Mouse (Mus musculus) heart, embryonic 13.5 days (tissue): Measurements from ENCODE around the gene Lrrc56. TPM values are rescaled to one million over a fixed set of nuclear protein-coding genes. Genes with fewer than 3 reads are reported as not detected.

Experiments used
- ATAC-seq: fragments of 200-750 bp; cut with Nextera tagmentation; 2 replicates; pipeline ENCODE4 v1.8.0; 2017; ENCODE audit warnings: moderate TSS enrichment; ENCODE audit not compliant: insufficient number of reproducible peaks, low FRiP score, low TSS enrichment; ENCODE audit errors: extremely low read depth
- H3K27ac ChIP-seq: fragments of 300-500 bp; sonication (generic); replicated peaks from 2 replicates; pipeline ENCODE4 v1.5.1; 2015; ENCODE audit warnings: moderate library complexity, mild to moderate bottlenecking, inconsistent platforms
- H3K27me3 ChIP-seq: fragments of 300-500 bp; sonication (generic); replicated peaks from 2 replicates; pipeline ENCODE4 v1.6.1; 2015; ENCODE audit warnings: mild to moderate bottlenecking, inconsistent platforms
- H3K36me3 ChIP-seq: fragments of 300-500 bp; sonication (generic); 2 replicates; pipeline ENCODE4 v1.6.1; 2015; ENCODE audit warnings: mild to moderate bottlenecking, inconsistent platforms
- H3K4me1 ChIP-seq: fragments of 300-500 bp; sonication (generic); 2 replicates; pipeline ENCODE4 v1.6.1; 2015; ENCODE audit warnings: inconsistent platforms
- H3K4me2 ChIP-seq: fragments of 300-500 bp; sonication (generic); 2 replicates; pipeline ENCODE4 v1.6.1; 2015; ENCODE audit warnings: inconsistent platforms, mild to moderate bottlenecking, moderate library complexity
- H3K4me3 ChIP-seq: fragments of 300-500 bp; sonication (generic); 2 replicates; pipeline ENCODE4 v1.5.1; 2015; ENCODE audit warnings: moderate library complexity, mild to moderate bottlenecking, inconsistent platforms
- H3K9ac ChIP-seq: fragments of 300-500 bp; sonication (generic); 2 replicates; pipeline ENCODE4 v1.6.1; 2015; ENCODE audit warnings: inconsistent platforms, mild to moderate bottlenecking, moderate library complexity
- H3K9me3 ChIP-seq: fragments of 300-500 bp; sonication (generic); 2 replicates; pipeline ENCODE4 v1.6.1; 2016; ENCODE audit warnings: inconsistent platforms
- WGBS: fragments of 180-500 bp; shearing (Covaris S2); methylation state at CpG from one replicate; pipeline ENCODE4 v1.1.7; 2015; ENCODE audit warnings: mixed read lengths; 5-methylcytosine and 5-hydroxymethylcytosine counted together
- polyA plus RNA-seq: library from polyadenylated mRNA; unstranded; fragments of >200 nt; fragmentation: Nextera tagmentation; extraction: Ambion mirVana; gene quantifications from 2 replicates; pipeline ENCODE4 v1.2.1, GENCODE M21; 2015

The Lrrc56 gene
- polyA plus RNA-seq, 1 experiment from 2014 or later = 3.3 TPM

DNA sequence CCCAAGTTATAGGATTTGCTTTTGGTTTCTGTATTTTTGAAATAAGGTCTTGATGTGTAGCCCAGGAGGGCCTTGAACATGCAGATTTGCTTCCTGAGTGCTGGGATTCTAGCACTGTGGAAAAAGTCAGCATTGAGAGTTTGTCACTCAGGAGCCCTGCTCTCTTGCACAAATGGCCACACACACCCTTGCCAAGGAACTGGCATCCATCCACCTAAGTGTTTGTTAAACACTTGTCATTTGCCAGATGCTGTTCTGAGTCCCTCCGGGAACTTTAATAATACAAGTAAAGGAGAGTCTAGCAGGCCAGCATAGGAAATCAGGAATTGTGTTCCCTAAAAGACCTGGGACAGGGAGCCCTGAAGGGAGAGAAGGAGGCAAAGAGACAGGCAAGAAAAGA lies 24.7 kb upstream of the Lrrc56 start:
- Histone ChIP-seq H3K4me3 (peak overlapping the region; percentile 73; the same call in 1 of the 2 replicates), H3K9me3 (no peaks in the 10 kb centered on the region), H3K27me3 (no peaks in the 10 kb centered on the region), H3K9ac (peak overlapping the region; percentile 89), H3K4me1 (peaks cover 52% of the 10 kb centered on the region), H3K36me3 (peaks cover 22% of the 10 kb centered on the region), H3K4me2 (peak overlapping the region; percentile 81), H3K27ac (0 out of 2 replicates have a peak overlapping the region, but pooled peaks have one; percentile 72)
- no peak for ATAC-seq
- WGBS = 59% methylated on average over 1 of the region's 1 CpGs

DNA sequence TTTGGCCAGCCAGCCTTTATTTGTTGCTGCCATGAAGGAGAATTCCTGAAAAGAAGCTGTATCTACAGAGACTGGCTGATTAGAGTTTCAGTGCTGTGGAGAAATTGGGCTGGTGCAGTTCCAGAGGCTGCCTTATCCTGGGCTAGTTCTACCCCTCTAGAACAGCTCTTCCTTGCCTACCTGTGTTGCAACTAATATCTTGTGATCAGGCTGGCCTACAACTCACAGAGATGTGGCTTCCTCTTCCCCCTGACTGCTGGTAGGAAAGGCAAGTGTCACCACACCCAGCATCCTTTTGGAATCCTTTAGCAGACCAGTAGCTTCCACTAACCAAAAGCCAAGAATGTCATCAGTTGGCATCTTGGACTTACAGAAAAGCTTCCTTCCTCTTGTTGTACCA lies 24.1 kb upstream of the Lrrc56 start:
- Histone ChIP-seq H3K4me1 (peaks cover 47% of the 10 kb centered on the region), H3K27me3 (no peaks in the 10 kb centered on the region), H3K4me2 (no peak overlapping the region), H3K9ac (peak overlapping the region; percentile 89; the same call in 1 of the 2 replicates), H3K9me3 (no peaks in the 10 kb centered on the region), H3K27ac (0 out of 2 replicates have a peak overlapping the region, but pooled peaks have one; percentile 20), H3K36me3 (peaks cover 16% of the 10 kb centered on the region), H3K4me3 (no peak overlapping the region)
- no peak for ATAC-seq

DNA sequence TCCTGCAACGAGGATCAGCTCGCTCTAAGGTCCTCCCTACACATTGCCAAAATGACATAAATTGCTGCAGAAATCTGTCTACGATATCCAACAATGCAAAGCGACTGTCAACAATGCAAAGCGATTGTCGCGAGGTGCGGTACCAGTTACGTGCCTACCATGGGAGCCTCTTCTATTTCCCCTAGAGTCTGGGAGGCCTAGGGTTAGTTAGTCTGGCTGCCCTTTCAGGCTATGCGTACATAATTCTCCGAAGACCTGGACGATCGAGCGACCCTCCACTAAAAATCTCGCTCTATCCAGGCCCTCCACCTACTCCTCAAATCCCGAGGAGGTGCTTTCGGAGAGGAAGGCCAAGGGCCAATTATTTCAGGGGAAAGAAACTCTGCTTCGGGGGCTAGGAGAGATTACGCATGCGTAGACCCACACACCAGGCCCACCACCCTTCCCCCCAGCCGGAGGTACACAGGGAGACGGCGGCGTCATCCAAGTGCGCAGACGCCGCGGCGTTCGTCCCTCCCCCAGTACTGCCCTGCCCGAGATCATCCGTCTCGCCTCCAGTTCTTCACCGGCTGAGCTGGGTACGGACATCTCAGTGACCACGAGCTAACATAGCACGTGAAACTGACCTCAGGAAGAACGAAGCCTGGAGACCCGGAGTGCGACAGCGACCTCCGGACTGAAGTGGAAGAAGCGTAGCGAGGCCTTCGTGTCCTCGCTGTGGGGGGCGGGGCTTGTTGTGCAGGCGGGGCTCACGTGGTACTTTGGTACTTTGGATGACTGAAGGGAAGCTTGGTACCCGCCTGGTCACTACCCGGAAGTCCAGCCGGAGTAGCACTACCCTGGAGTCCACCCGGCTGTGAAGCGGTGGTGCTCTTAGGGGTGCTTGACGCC lies 21.6 kb upstream of the Lrrc56 start, which contains the start of gene Rnh1:
Rnh1 (minus strand) TSS at position 742 of the 891 bp plus-strand sequence.
- Histone ChIP-seq H3K9me3 (no peaks in the 10 kb centered on the region), H3K9ac (peak within 1 kb of the TSS; percentile 88), H3K27me3 (0 out of 2 replicates have a peak, but pooled peaks cover 7% of the 10 kb centered on the region), H3K36me3 (no peaks in the 10 kb centered on the region), H3K4me1 (peaks cover 41% of the 10 kb centered on the region), H3K4me2 (peak within 1 kb of the TSS; percentile 78), H3K4me3 (peak within 1 kb of the TSS; percentile 64), H3K27ac (peak within 1 kb of the TSS; percentile 94)
- 3% methylated on average over 55 of the region's 55 CpGs for WGBS
- ATAC-seq = peak; percentile 89

- H3K9ac ChIP-seq = peak overlapping the region; percentile 88
- no peaks in the 10 kb centered on the region for H3K36me3 ChIP-seq
- 89% methylated on average over 5 of the region's 5 CpGs for WGBS
- no peak for ATAC-seq
- H3K4me3 ChIP-seq = peak overlapping the region; percentile 64
- H3K9me3 ChIP-seq = no peaks in the 10 kb centered on the region
- peaks cover 31% of the 10 kb centered on the region for H3K4me1 ChIP-seq
- peaks cover 15% of the 10 kb centered on the region for H3K27me3 ChIP-seq
- H3K27ac ChIP-seq = peak overlapping the region; percentile 94
- H3K4me2 ChIP-seq = peak overlapping the region; percentile 78
Observed at GRCm38 (mm10) chr7:141173323-141173850, 20.6 kb upstream of the Lrrc56 start.

DNA sequence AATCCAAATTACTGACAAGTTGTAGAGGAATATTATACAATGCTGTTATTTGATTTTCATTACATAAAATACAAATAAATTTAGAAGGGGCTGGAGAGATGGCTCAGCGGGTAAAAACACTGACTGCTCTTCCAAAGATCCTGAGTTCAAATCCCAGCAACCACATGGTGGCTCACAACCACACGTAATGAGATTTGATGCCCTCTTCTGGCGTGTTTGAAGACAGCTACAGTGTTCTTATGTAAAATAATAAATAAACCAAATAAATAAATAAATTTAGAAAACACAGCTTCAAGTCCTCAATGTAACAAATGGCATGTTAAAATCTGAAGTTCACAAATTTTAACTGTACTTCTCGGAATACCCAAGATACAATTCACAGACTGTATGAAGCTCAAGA lies 18.9 kb upstream of the Lrrc56 start:
- ATAC-seq = no peak
- Histone ChIP-seq H3K9ac (no peak overlapping the region), H3K27me3 (peaks cover 16% of the 10 kb centered on the region), H3K4me1 (peaks cover 17% of the 10 kb centered on the region), H3K9me3 (no peaks in the 10 kb centered on the region), H3K4me2 (no peak overlapping the region), H3K4me3 (no peak overlapping the region), H3K36me3 (no peaks in the 10 kb centered on the region), H3K27ac (no peak overlapping the region)
- WGBS = 76% methylated on average over 4 of the region's 4 CpGs

- 3% methylated on average over 8 of the region's 8 CpGs for WGBS
- H3K9ac ChIP-seq = no peak overlapping the region
Observed at GRCm38 (mm10) chr7:141176173-141176572, 17.8 kb upstream of the Lrrc56 start.

DNA sequence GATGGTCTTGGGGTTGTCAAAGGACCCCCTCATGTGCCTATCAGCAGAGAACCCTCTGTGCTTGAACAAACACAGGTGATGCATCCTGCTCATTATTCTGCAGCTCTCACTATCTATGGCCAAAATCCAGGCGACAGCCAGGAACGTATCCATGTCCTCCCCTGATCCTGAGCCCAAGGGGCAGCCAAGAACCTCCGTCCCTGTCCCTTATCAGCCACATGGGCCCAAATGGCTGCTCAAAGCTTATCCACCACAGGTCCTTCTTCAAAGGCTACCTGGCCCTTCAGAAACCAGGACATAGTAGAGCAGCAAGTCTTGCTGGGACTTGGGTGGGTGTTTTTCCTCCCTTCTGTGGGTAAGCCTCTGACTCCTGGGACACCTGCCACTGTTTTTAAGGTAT lies 5.8 kb upstream of the Lrrc56 start:
- WGBS = 53% methylated on average over 3 of the region's 3 CpGs
- no peak for ATAC-seq
- Histone ChIP-seq H3K27ac (no peak overlapping the region), H3K36me3 (peaks cover 38% of the 10 kb centered on the region), H3K4me1 (peaks cover 20% of the 10 kb centered on the region), H3K27me3 (no peaks in the 10 kb centered on the region), H3K9ac (no peak overlapping the region), H3K9me3 (no peaks in the 10 kb centered on the region), H3K4me3 (no peak overlapping the region), H3K4me2 (no peak overlapping the region)

More at GRCm38 (mm10) chr7:141176173-141176572, 17.8 kb upstream of the Lrrc56 start:
- Histone ChIP-seq H3K9me3 (no peaks in the 10 kb centered on the region), H3K36me3 (no peaks in the 10 kb centered on the region), H3K27me3 (peaks cover 16% of the 10 kb centered on the region), H3K4me3 (no peak overlapping the region), H3K4me1 (peaks cover 17% of the 10 kb centered on the region), H3K4me2 (no peak overlapping the region), H3K27ac (no peak overlapping the region)
- ATAC-seq = no peak

GRCm38 (mm10) chr7:141188733-141189132 lies 5.2 kb upstream of the Lrrc56 start:
- Histone ChIP-seq H3K9ac (no peak overlapping the region), H3K9me3 (no peaks in the 10 kb centered on the region), H3K27ac (no peak overlapping the region), H3K27me3 (no peaks in the 10 kb centered on the region), H3K4me1 (peaks cover 21% of the 10 kb centered on the region), H3K4me2 (no peak overlapping the region), H3K36me3 (peaks cover 38% of the 10 kb centered on the region), H3K4me3 (no peak overlapping the region)
- WGBS = 88% methylated on average over 3 of the region's 3 CpGs
- no peak for ATAC-seq

DNA sequence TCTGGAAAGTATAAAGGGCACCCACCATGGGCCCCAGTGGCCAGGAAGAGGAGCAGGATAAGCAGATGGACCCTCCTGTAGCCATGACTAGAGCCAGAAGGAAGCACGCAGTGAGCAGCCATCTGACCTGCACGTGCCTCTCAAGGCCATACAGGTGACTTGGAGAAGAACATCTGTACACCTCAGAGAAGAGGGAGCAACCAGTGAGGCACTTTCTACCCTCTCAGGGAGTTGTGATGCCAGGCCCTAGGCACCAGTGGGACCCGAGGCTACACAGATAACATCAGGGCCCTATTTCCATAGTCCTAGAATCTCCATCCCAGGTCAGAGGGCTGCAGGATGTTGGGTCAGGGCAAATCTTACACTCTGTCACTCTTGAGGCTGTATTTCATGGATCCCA lies 3.7 kb upstream of the Lrrc56 start:
- Histone ChIP-seq H3K9me3 (no peaks in the 10 kb centered on the region), H3K27ac (no peak overlapping the region), H3K4me2 (no peak overlapping the region), H3K4me3 (no peak overlapping the region), H3K9ac (no peak overlapping the region), H3K27me3 (no peaks in the 10 kb centered on the region), H3K36me3 (peaks cover 38% of the 10 kb centered on the region), H3K4me1 (peaks cover 25% of the 10 kb centered on the region)
- whole genome bisulfite sequencing = 84% methylated on average over 3 of the region's 3 CpGs
- ATAC-seq = no peak

- peaks cover 38% of the 10 kb centered on the region for H3K36me3 ChIP-seq
- H3K9ac ChIP-seq = no peak overlapping the region
- H3K4me1 ChIP-seq = peaks cover 29% of the 10 kb centered on the region
- no peak overlapping the region for H3K27ac ChIP-seq
- no peak overlapping the region for H3K4me3 ChIP-seq
- no peaks in the 10 kb centered on the region for H3K9me3 ChIP-seq
- no peak for ATAC-seq
- H3K27me3 ChIP-seq = no peaks in the 10 kb centered on the region
- WGBS = 77% methylated on average over 14 of the region's 14 CpGs
- no peak overlapping the region for H3K4me2 ChIP-seq
Observed at GRCm38 (mm10) chr7:141191036-141191435, 2.9 kb upstream of the Lrrc56 start.

GRCm38 (mm10) chr7:141191796-141192685 lies 1.9 kb upstream of the Lrrc56 start:
- peak overlapping the region; percentile 93 for H3K4me2 ChIP-seq
- peak overlapping the region; percentile 97 for H3K9ac ChIP-seq
- H3K27me3 ChIP-seq = no peaks in the 10 kb centered on the region
- WGBS = 90% methylated on average over 24 of the region's 24 CpGs
- H3K4me1 ChIP-seq = peaks cover 29% of the 10 kb centered on the region
- no peak overlapping the region for H3K27ac ChIP-seq
- 0 out of 2 replicates have a peak overlapping the region, but pooled peaks have one; percentile 86 for H3K4me3 ChIP-seq
- no peak for ATAC-seq
- no peaks in the 10 kb centered on the region for H3K9me3 ChIP-seq
- peaks cover 38% of the 10 kb centered on the region for H3K36me3 ChIP-seq
